Mouse (Mus musculus) CH12.LX (cell line): ENCODE results near the gene Abca1. TPM values are rescaled to one million over a fixed set of nuclear protein-coding genes. Genes with fewer than 3 reads are reported as not detected.

Experiments
- DNase-seq: peaks from one replicate; pipeline ENCODE4 v3.0.0-alpha.2; 2013; ENCODE audit errors: extremely low read depth
- H3K27ac ChIP-seq: 2 replicates; pipeline ENCODE4 v1.5.1; 2012; ENCODE audit warnings: low read depth, mild to moderate bottlenecking, control low read depth, moderate library complexity; ENCODE audit not compliant: insufficient read depth
- H3K27me3 ChIP-seq: replicated peaks from 2 replicates; pipeline ENCODE3; 2012; ENCODE audit warnings: inconsistent platforms
- H3K36me3 ChIP-seq, 2 experiments: replicated peaks in 1 of 2; 2 replicates each; pipeline versions ENCODE3 to v1.6.1; 2012; ENCODE audit warnings: inconsistent platforms in 1 of 2, low read length in 1 of 2, mild to moderate bottlenecking in 1 of 2, mixed read lengths in 1 of 2, moderate library complexity in 1 of 2; ENCODE audit not compliant: control insufficient read depth in 1 of 2, insufficient read depth in 1 of 2
- H3K4me1 ChIP-seq, 2 experiments: 2 replicates each; pipeline ENCODE4 v1.6.1; 2012; ENCODE audit warnings: inconsistent platforms in 1 of 2, moderate library complexity in 1 of 2; ENCODE audit not compliant: insufficient read depth in 2 of 2, control insufficient read depth in 1 of 2
- H3K4me2 ChIP-seq: 2 replicates; pipeline ENCODE4 v1.6.1; 2012; ENCODE audit warnings: low read depth, mild to moderate bottlenecking, control low read depth; ENCODE audit not compliant: poor library complexity, insufficient read depth, severe bottlenecking
- H3K4me3 ChIP-seq, 3 experiments: fragments of 150-350 bp in 1 of 3; sonication (generic) in 1 of 3; replicated peaks in 1 of 3; 2 replicates each; pipeline versions ENCODE3 to v1.5.1; 2011 to 2012; ENCODE audit warnings: low read depth in 2 of 3, low read length in 2 of 3, mild to moderate bottlenecking in 2 of 3, moderate library complexity in 2 of 3, control low read depth in 1 of 3, improper control_type of control experiment in 1 of 3, inconsistent platforms in 1 of 3, mixed read lengths in 1 of 3; ENCODE audit not compliant: poor library complexity in 1 of 3
- H3K79me2 ChIP-seq: replicated peaks from 2 replicates; pipeline ENCODE4 v1.6.1; 2012; ENCODE audit warnings: mild to moderate bottlenecking, moderate library complexity; ENCODE audit not compliant: control insufficient read depth, poor library complexity, insufficient read depth, severe bottlenecking; ENCODE audit errors: extremely low read depth
- H3K9ac ChIP-seq: 2 replicates; pipeline ENCODE4 v1.6.1; 2012; ENCODE audit warnings: low read depth, mild to moderate bottlenecking, control low read depth, moderate library complexity; ENCODE audit not compliant: insufficient read depth
- H3K9me3 ChIP-seq: replicated peaks from 2 replicates; pipeline ENCODE3; 2012; ENCODE audit warnings: low read length, inconsistent platforms, mixed read lengths
- BHLHE40 ChIP-seq: IDR thresholded peaks from 2 replicates; pipeline ENCODE4 v1.6.1; 2011; ENCODE audit warnings: mild to moderate bottlenecking, low read depth, low read length, improper control_type of control experiment
- CTCF ChIP-seq, 2 experiments: IDR thresholded peaks in 1 of 2; conservative IDR thresholded peaks in 1 of 2; 2 replicates each; pipeline ENCODE4 v1.5.1; 2011 to 2012; ENCODE audit warnings: low read depth in 2 of 2, low read length in 2 of 2, improper control_type of control experiment in 1 of 2, inconsistent platforms in 1 of 2, mild to moderate bottlenecking in 1 of 2, moderate library complexity in 1 of 2
- ETS1 ChIP-seq: conservative IDR thresholded peaks from 2 replicates; pipeline ENCODE4 v1.6.1; 2012; ENCODE audit warnings: low read depth, mild to moderate bottlenecking, inconsistent platforms, low read length, improper control_type of control experiment, moderate library complexity
- GABPA ChIP-seq: IDR thresholded peaks from 2 replicates; pipeline ENCODE4 v1.6.1; 2012; ENCODE audit warnings: low read depth, low read length, improper control_type of control experiment, inconsistent platforms; ENCODE audit not compliant: insufficient replicate concordance
- HCFC1 ChIP-seq: IDR thresholded peaks from 2 replicates; pipeline ENCODE4 v1.6.1; 2012; ENCODE audit warnings: low read depth, mild to moderate bottlenecking, inconsistent platforms, low read length, improper control_type of control experiment
- MAX ChIP-seq: IDR thresholded peaks from 2 replicates; pipeline ENCODE4 v1.6.1; 2011; ENCODE audit warnings: low read length, improper control_type of control experiment
- MAZ ChIP-seq: IDR thresholded peaks from 2 replicates; pipeline ENCODE4 v1.6.1; 2012; ENCODE audit warnings: low read depth, mild to moderate bottlenecking, inconsistent platforms, low read length, improper control_type of control experiment, moderate library complexity
- MYC ChIP-seq: IDR thresholded peaks from 2 replicates; pipeline ENCODE4 v1.6.1; 2011; ENCODE audit warnings: low read depth, mild to moderate bottlenecking, improper control_type of control experiment, low read length
- RCOR1 ChIP-seq: conservative IDR thresholded peaks from 2 replicates; pipeline ENCODE4 v1.6.1; 2012; ENCODE audit warnings: low read depth, mild to moderate bottlenecking, inconsistent platforms, low read length, improper control_type of control experiment
- SIN3A ChIP-seq: IDR thresholded peaks from 2 replicates; pipeline ENCODE4 v1.6.1; 2012; ENCODE audit warnings: low read length, improper control_type of control experiment, inconsistent platforms
- TBP ChIP-seq: conservative IDR thresholded peaks from 2 replicates; pipeline ENCODE4 v1.6.1; 2011; ENCODE audit warnings: low read depth, low read length, improper control_type of control experiment
- TCF12 ChIP-seq: IDR thresholded peaks from 2 replicates; pipeline ENCODE4 v1.6.1; 2014; ENCODE audit warnings: low read depth, mild to moderate bottlenecking, inconsistent platforms, low read length, improper control_type of control experiment
- UBTF ChIP-seq: IDR thresholded peaks from 2 replicates; pipeline ENCODE4 v1.6.1; 2012; ENCODE audit warnings: low read depth, mild to moderate bottlenecking, inconsistent platforms, low read length, improper control_type of control experiment, moderate library complexity
- USF2 ChIP-seq: conservative IDR thresholded peaks from 2 replicates; pipeline ENCODE4 v1.6.1; 2011; ENCODE audit warnings: low read depth, low read length, improper control_type of control experiment
- ZC3H11A ChIP-seq: IDR thresholded peaks from 2 replicates; pipeline ENCODE4 v1.6.1; 2012; ENCODE audit warnings: low read depth, mild to moderate bottlenecking, inconsistent platforms, low read length, improper control_type of control experiment
- ZKSCAN1 ChIP-seq: IDR thresholded peaks from 2 replicates; pipeline ENCODE4 v1.6.1; 2012; ENCODE audit warnings: low read depth, inconsistent platforms, low read length, improper control_type of control experiment, borderline replicate concordance
- ZMIZ1 ChIP-seq: IDR thresholded peaks from 2 replicates; pipeline ENCODE4 v1.6.1; 2012; ENCODE audit warnings: low read depth, mild to moderate bottlenecking, inconsistent platforms, low read length, improper control_type of control experiment
- dilution Hi-C: fragments of 300-500 bp; cut with MboI; formaldehyde crosslinking; loops from 2 replicates; pipeline ENCODE4 v1.14.3; 2020; ENCODE audit warnings: low sequenced_read_pairs; ENCODE audit not compliant: extremely low pct_unique_long_range_greater_than_20kb, extremely low pct_ligation_motif_present
- in situ Hi-C: fragments of 300-500 bp; cut with MboI; formaldehyde crosslinking; loops from 3 replicates; pipeline ENCODE4 v1.14.3; 2019; ENCODE audit warnings: low sequenced_read_pairs, low pct_ligation_motif_present, low pct_unique_long_range_greater_than_20kb, mixed read lengths
- polyA plus RNA-seq: library from polyadenylated mRNA; unstranded; fragments of >175 nt; gene quantifications from 2 replicates; pipeline ENCODE4 v1.2.1, GENCODE M21; 2012; ENCODE audit warnings: low read depth; ENCODE audit not compliant: insufficient read length
- total RNA-seq, 2 experiments: library from RNA; depleted of rRNA; stranded (reverse); fragments of 300-350 nt in 1 of 2; fragments of >200 nt in 1 of 2; gene quantifications; 2 replicates each; pipeline ENCODE4 v1.2.3; 2012 to 2014

The Abca1 gene
- total and polyA plus RNA-seq, 3 experiments, result 0.13 to 0.46 (median 0.35) TPM

DNA sequence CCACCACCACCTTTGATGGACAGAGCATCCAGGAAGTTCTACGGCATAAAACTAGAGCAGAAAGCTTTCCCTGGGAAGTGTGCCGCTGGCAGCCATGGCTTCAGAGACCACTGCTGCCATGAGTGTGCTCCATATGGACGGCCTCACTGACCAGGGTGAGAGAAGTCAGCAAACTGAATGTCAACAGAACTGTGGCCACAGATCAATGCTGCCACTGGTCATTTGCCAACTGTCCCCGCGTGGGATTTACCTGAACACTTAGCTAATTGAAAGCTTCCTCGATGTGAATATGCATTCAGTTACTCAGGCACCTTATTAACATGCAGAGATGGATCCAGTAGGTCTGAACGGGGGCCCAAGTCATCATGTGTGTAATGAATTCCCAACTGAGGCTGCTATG is 86.7 kb downstream of the Abca1 start:
- Histone ChIP-seq H3K36me3 (no peaks in the 10 kb centered on the region), H3K79me2 (no peaks in the 10 kb centered on the region), H3K27ac (no peak overlapping the region), H3K9me3 (no peaks in the 10 kb centered on the region), H3K27me3 (no peaks in the 10 kb centered on the region), H3K4me3 (no peak overlapping the region), H3K4me2 (no peak overlapping the region), H3K9ac (no peak overlapping the region), H3K4me1 (no peaks in the 10 kb centered on the region)
- dilution Hi-C loops (no loop called here), in situ Hi-C loops (no loop called here)
- no peak for DNase-seq
- no peak for TF ChIP-seq ZKSCAN1
- TF ChIP-seq MAZ, result no peak
- TF ChIP-seq CTCF (conservative IDR thresholded peaks at IDR 0.05 in 1 of 2, IDR thresholded peaks at IDR 0.05 in 1 of 2; ENCODE audit: low read depth in 2 of 2, low read length in 2 of 2), result no peak
- no peak for TF ChIP-seq TBP
- TF ChIP-seq GABPA, result no peak
- no peak for TF ChIP-seq SIN3A
- TF ChIP-seq USF2, result no peak
- no peak for TF ChIP-seq UBTF
- TF ChIP-seq TCF12, result no peak
- no peak for TF ChIP-seq MYC
- no peak for TF ChIP-seq ETS1
- TF ChIP-seq MAX, result no peak

DNA sequence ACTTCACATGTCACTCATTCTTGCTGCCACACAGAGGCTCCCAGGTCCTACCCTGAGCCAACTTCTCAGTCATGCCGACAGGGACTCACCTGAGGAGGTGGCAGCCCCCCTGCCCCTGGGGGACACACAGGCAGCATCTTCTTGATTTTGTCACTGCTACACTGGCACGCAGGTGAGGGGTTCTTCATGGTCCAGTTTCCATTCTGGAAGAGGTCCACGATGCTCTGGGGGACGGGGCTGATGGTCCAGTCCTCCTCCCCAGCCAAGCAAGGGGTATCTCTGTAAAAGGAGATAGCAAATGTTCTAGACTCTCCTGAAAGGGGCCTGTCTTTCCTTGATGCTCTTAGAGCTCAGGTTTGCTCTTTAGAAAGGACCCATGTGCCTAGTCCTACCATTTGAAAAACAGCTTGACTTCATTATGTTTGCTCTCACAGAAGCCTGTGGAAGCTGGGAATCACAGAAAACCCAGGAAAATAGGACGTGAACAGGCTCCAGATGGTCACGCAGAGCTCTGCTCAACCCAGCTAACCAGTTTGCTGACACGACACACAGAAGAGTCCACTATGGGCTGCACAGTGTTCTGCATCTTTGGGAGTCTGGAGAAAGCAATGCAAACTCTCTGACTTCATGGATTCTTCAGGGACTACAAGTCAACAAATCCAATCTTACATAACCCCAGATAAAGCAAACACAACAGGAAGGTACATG is 97.2 kb downstream of the Abca1 start:
- in situ Hi-C loops, result no loop called here
- H3K9ac ChIP-seq, result no peak overlapping the region
- H3K27ac ChIP-seq, result no peak overlapping the region
- H3K4me1 ChIP-seq, result no peaks in the 10 kb centered on the region
- H3K27me3 ChIP-seq, result no peaks in the 10 kb centered on the region
- H3K4me3 ChIP-seq, result no peak overlapping the region
- DNase-seq, result no peak
- H3K79me2 ChIP-seq, result no peaks in the 10 kb centered on the region
- no peak overlapping the region for H3K4me2 ChIP-seq
- TF ChIP-seq ZC3H11A (no peak), RCOR1 (no peak), HCFC1 (no peak), ZMIZ1 (no peak), BHLHE40 (no peak)
- TF ChIP-seq, all 38 proteins: peak for 0
- no peaks in the 10 kb centered on the region for H3K9me3 ChIP-seq
- H3K36me3 ChIP-seq, result no peaks in the 10 kb centered on the region
- dilution Hi-C loops, result no loop called here
